Mouse (Mus musculus) neural tube, embryonic 14.5 days (tissue): ENCODE data around the gene Fbxo10. TPM values are rescaled to one million over a fixed set of nuclear protein-coding genes. Genes with fewer than 3 reads are reported as not detected.

ENCODE experiments used
- ATAC-seq: fragments of 200-750 bp; cut with Nextera tagmentation; 2 replicates; pipeline ENCODE4 v1.8.0; 2017; ENCODE audit warnings: low read depth, mild to moderate bottlenecking, moderate TSS enrichment, moderate library complexity
- H3K27ac ChIP-seq: fragments of 300-500 bp; sonication (generic); 2 replicates; pipeline ENCODE4 v1.5.1; 2014; ENCODE audit warnings: low read depth, mild to moderate bottlenecking, control low read depth, low read length, moderate library complexity, mixed read lengths
- H3K27me3 ChIP-seq: fragments of 300-500 bp; sonication (generic); 2 replicates; pipeline ENCODE4 v1.6.1; 2014; ENCODE audit warnings: low read length; ENCODE audit not compliant: control insufficient read depth, insufficient read depth
- H3K36me3 ChIP-seq: fragments of 300-500 bp; sonication (generic); 2 replicates; pipeline ENCODE4 v1.6.1; 2014; ENCODE audit warnings: low read length, mixed read lengths; ENCODE audit not compliant: control insufficient read depth, insufficient read depth
- H3K4me1 ChIP-seq: fragments of 300-500 bp; sonication (generic); 2 replicates; pipeline ENCODE4 v1.6.1; 2014; ENCODE audit warnings: low read length; ENCODE audit not compliant: control insufficient read depth, insufficient read depth
- H3K4me2 ChIP-seq: fragments of 300-500 bp; sonication (generic); 2 replicates; pipeline ENCODE4 v1.6.1; 2014; ENCODE audit warnings: mild to moderate bottlenecking, low read depth, low read length, control low read depth
- H3K4me3 ChIP-seq: fragments of 300-500 bp; sonication (generic); 2 replicates; pipeline ENCODE4 v1.5.1; 2014; ENCODE audit warnings: low read depth, low read length, control low read depth, mixed read lengths
- H3K9ac ChIP-seq: fragments of 300-500 bp; sonication (generic); replicated peaks from 2 replicates; pipeline ENCODE4 v1.6.1; 2014; ENCODE audit warnings: low read depth, mild to moderate bottlenecking, control low read depth, low read length, mixed read lengths
- H3K9me3 ChIP-seq: fragments of 300-500 bp; sonication (generic); 2 replicates; pipeline ENCODE4 v1.6.1; 2016; ENCODE audit warnings: low read length; ENCODE audit not compliant: control insufficient read depth
- WGBS: fragments of 180-500 bp; shearing (Covaris S2); extraction: QIAGEN DNeasy Blood & Tissue Kit; methylation state at CpG from one replicate; pipeline ENCODE4 v1.1.7; 2014; 5-methylcytosine and 5-hydroxymethylcytosine counted together
- polyA plus RNA-seq: library from polyadenylated mRNA; unstranded; fragments of >200 nt; fragmentation: Nextera tagmentation; extraction: Ambion mirVana; gene quantifications from 2 replicates; pipeline ENCODE4 v1.2.1, GENCODE M21; 2014

Gene Fbxo10
- polyA plus RNA-seq, 1 experiment from 2014 or later = 12.9 TPM

- Histone ChIP-seq H3K9ac (no peak overlapping the region), H3K36me3 (peaks cover 22% of the 10 kb centered on the region), H3K9me3 (no peaks in the 10 kb centered on the region), H3K4me3 (no peak overlapping the region), H3K27ac (no peak overlapping the region), H3K4me1 (no peaks in the 10 kb centered on the region), H3K4me2 (no peak overlapping the region), H3K27me3 (no peaks in the 10 kb centered on the region)
- no peak for ATAC-seq
- 91% methylated on average over 13 of the region's 13 CpGs for WGBS
Measured at GRCm38 (mm10) chr4:45037455-45038410, 46.7 kb downstream of the Fbxo10 start.

GRCm38 (mm10) chr4:45036571-45036970 lies 47.8 kb downstream of the Fbxo10 start:
- Histone ChIP-seq H3K4me1 (no peaks in the 10 kb centered on the region), H3K9me3 (no peaks in the 10 kb centered on the region), H3K4me3 (no peak overlapping the region), H3K4me2 (no peak overlapping the region), H3K27me3 (no peaks in the 10 kb centered on the region), H3K36me3 (peaks cover 34% of the 10 kb centered on the region), H3K27ac (no peak overlapping the region), H3K9ac (no peak overlapping the region)
- WGBS = 79% methylated on average over 5 of the region's 5 CpGs
- ATAC-seq = no peak

GRCm38 (mm10) chr4:45036048-45036447 lies 48.4 kb downstream of the Fbxo10 start:
- Histone ChIP-seq H3K4me2 (no peak overlapping the region), H3K4me3 (no peak overlapping the region), H3K9ac (no peak overlapping the region), H3K4me1 (no peaks in the 10 kb centered on the region), H3K9me3 (no peaks in the 10 kb centered on the region), H3K36me3 (peaks cover 37% of the 10 kb centered on the region), H3K27me3 (no peaks in the 10 kb centered on the region), H3K27ac (no peak overlapping the region)
- WGBS = 92% methylated on average over 10 of the region's 10 CpGs
- ATAC-seq = no peak

DNA sequence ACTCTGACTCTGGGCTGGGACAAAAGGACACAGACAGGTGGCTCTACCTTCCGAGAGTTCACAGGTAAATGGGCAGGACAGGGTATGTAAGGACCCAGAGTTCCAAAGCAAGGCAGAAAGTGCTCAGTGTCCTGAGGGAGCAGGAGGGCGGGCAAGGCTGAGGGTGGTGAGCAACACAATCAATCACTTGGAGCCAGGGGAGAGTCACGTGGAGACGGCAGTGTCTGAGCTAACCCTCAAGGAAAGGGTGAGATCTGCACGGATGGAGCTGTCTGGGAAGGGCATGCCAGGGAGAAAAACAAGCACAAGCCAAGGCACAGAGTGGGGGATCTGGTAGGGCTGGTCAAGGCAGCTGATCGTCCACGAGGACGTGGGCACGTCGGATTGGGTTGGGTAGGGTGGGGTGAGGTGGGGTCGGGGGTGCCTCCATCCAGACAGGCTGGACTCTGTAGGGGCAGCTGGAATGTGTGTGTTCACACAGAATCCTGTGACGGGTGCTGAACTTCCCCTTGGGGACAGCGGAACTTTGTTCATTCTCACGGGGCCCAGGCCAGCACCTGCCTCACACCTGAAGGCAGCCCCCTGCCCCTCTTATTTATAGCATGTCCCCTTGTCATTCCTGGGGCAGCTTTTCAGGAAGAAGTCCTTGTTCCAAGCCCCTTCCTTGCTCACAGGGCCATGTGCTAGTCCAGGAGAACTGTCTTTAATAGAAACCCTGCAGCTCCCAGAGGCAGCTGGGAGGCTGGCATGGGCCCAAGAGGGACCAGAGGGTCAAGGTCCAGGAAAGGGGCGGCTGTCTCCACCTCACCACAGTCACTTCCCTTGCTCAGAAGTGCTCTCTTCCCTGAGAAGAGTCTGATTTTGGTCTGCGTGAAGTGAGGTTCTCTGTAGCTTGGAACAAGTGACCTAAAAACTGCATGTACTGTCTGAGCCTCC lies 49.4 kb downstream of the Fbxo10 start:
- Histone ChIP-seq H3K36me3 (peaks cover 34% of the 10 kb centered on the region), H3K27ac (no peak overlapping the region), H3K4me2 (no peak overlapping the region), H3K4me1 (no peaks in the 10 kb centered on the region), H3K9me3 (no peaks in the 10 kb centered on the region), H3K9ac (no peak overlapping the region), H3K27me3 (no peaks in the 10 kb centered on the region), H3K4me3 (no peak overlapping the region)
- WGBS = 74% methylated on average over 16 of the region's 16 CpGs
- no peak for ATAC-seq

GRCm38 (mm10) chr4:45032586-45032985 lies 51.8 kb downstream of the Fbxo10 start:
- Histone ChIP-seq H3K4me2 (no peak overlapping the region), H3K36me3 (peaks cover 35% of the 10 kb centered on the region), H3K4me3 (no peak overlapping the region), H3K4me1 (no peaks in the 10 kb centered on the region), H3K27me3 (no peaks in the 10 kb centered on the region), H3K9ac (no peak overlapping the region), H3K9me3 (no peaks in the 10 kb centered on the region), H3K27ac (no peak overlapping the region)
- 95% methylated on average over 9 of the region's 9 CpGs for WGBS
- ATAC-seq = no peak

DNA sequence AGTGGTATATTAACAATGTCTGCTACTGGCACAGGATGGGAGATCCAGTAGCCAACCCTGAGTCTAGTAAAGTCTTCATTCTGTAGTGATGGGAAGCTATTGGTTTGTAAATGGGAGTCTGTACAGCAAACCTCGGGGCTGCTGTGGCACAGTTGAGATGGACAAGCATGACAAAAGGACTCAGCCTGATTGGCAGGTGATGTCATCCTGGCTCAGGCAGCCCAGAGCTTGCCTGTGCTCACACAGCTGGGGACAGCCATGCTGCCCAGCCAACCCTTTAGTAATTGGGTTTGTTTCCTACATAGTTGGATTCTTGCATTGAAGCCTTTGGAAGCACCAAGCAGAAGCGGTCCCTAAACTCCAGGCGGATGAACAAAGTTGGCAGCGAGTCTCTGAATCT lies 57.9 kb downstream of the Fbxo10 start:
- no peak for ATAC-seq
- Histone ChIP-seq H3K4me1 (no peaks in the 10 kb centered on the region), H3K4me2 (no peak overlapping the region), H3K27ac (no peak overlapping the region), H3K36me3 (peaks cover 14% of the 10 kb centered on the region), H3K27me3 (no peaks in the 10 kb centered on the region), H3K9me3 (no peaks in the 10 kb centered on the region), H3K4me3 (no peak overlapping the region), H3K9ac (no peak overlapping the region)
- WGBS = 90% methylated on average over 4 of the region's 4 CpGs

GRCm38 (mm10) chr4:45019009-45019408 lies 65.4 kb downstream of the Fbxo10 start:
- Histone ChIP-seq H3K4me2 (peak overlapping the region; percentile 92), H3K9me3 (no peaks in the 10 kb centered on the region), H3K4me1 (peaks cover 12% of the 10 kb centered on the region), H3K27ac (no peak overlapping the region), H3K27me3 (no peaks in the 10 kb centered on the region), H3K9ac (peak overlapping the region; percentile 58), H3K36me3 (no peaks in the 10 kb centered on the region), H3K4me3 (peak overlapping the region; percentile 67)
- WGBS = 4% methylated on average over 14 of the region's 14 CpGs
- peak; percentile 46; the same call in 1 of the 2 replicates for ATAC-seq

DNA sequence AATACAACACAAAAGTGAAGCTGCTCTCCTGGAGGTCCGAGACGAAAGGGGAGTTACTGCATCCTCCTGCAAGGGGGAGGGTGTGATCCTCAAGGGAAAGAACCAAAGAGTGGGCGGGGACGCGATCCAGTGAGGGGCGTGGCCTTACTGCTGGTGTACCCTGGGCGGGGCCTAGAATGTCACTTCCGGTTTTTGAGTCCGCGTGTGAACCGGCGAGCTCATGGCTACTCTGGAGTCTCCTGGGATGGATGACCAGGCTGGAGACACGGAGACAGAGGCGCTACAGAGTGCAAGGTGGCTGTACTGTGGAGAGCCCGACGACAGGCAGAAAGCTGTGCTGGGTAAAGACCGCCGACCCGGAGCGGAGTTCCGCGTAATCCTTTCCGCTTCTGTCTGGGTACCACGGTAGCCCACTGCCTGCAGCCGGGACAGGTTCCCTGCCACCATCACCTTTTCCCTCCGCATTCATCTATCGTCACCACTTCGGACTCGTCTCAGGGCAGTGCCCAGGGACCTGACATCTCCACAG lies 65.9 kb downstream of the Fbxo10 start, which contains the start of gene Polr1e:
TSS of gene Polr1e (plus strand) at position 132 of the 529 bp plus-strand sequence.
- H3K4me2 ChIP-seq = peak within 1 kb of the TSS; percentile 92
- ATAC-seq = peak; percentile 86
- no peaks in the 10 kb centered on the region for H3K27me3 ChIP-seq
- no peaks in the 10 kb centered on the region for H3K9me3 ChIP-seq
- peak within 1 kb of the TSS; percentile 67 for H3K4me3 ChIP-seq
- peak within 1 kb of the TSS; percentile 58 for H3K9ac ChIP-seq
- peaks cover 13% of the 10 kb centered on the region for H3K4me1 ChIP-seq
- H3K27ac ChIP-seq = no peak within 1 kb of the TSS
- no peaks in the 10 kb centered on the region for H3K36me3 ChIP-seq
- WGBS = under 1% methylated on average over 29 of the region's 29 CpGs
